Mouse (Mus musculus) lung, postnatal 10 days (tissue): ENCODE measurements around the gene Ube2d1.

Source experiments
- DNase-seq: peaks from one replicate; pipeline ENCODE4 v3.0.0; 2021

Gene Ube2d1

GRCm38 (mm10) chr10:71284511-71285125, 444 bp downstream of the Ube2d1 start:
- no peak for DNase-seq

- no peak for DNase-seq
Measured at GRCm38 (mm10) chr10:71284131-71284510, 941 bp downstream of the Ube2d1 start.

- no peak for DNase-seq
Measured at GRCm38 (mm10) chr10:71273008-71273739, 11.9 kb downstream of the Ube2d1 start.

- DNase-seq: no peak
Measured at GRCm38 (mm10) chr10:71267973-71268372, 17.1 kb downstream of the Ube2d1 start.

- DNase-seq: no peak
Measured at GRCm38 (mm10) chr10:71267511-71267910, 17.6 kb downstream of the Ube2d1 start.

GRCm38 (mm10) chr10:71265067-71265466, 20.0 kb downstream of the Ube2d1 start:
- DNase-seq: no peak

- DNase-seq: no peak
Measured at GRCm38 (mm10) chr10:71261637-71262036, 23.4 kb downstream of the Ube2d1 start.

GRCm38 (mm10) chr10:71258943-71259342, 26.1 kb downstream of the Ube2d1 start:
- DNase-seq: no peak

- no peak for DNase-seq
Measured at GRCm38 (mm10) chr10:71258516-71258915, 26.5 kb downstream of the Ube2d1 start.

GRCm38 (mm10) chr10:71253147-71253546, 31.9 kb downstream of the Ube2d1 start:
- no peak for DNase-seq

- no peak for DNase-seq
Measured at GRCm38 (mm10) chr10:71252421-71252820, 32.6 kb downstream of the Ube2d1 start.

GRCm38 (mm10) chr10:71251846-71252245, 33.2 kb downstream of the Ube2d1 start:
- no peak for DNase-seq

- DNase-seq: no peak
Measured at GRCm38 (mm10) chr10:71251256-71251655, 33.8 kb downstream of the Ube2d1 start.

- no peak for DNase-seq
Measured at GRCm38 (mm10) chr10:71250472-71250871, 34.6 kb downstream of the Ube2d1 start.

GRCm38 (mm10) chr10:71249086-71249880, 35.8 kb downstream of the Ube2d1 start:
- no peak for DNase-seq

- no peak for DNase-seq
Measured at GRCm38 (mm10) chr10:71246956-71247355, 38.1 kb downstream of the Ube2d1 start.

GRCm38 (mm10) chr10:71239479-71240120, 45.5 kb downstream of the Ube2d1 start:
- DNase-seq: peak; percentile 9

- DNase-seq: no peak
Measured at GRCm38 (mm10) chr10:71238240-71238554, 46.9 kb downstream of the Ube2d1 start, which contains the start of gene Tfam. TSS of gene Tfam (minus strand) at chr10:71238280.

- peak; percentile 97 for DNase-seq
Measured at GRCm38 (mm10) chr10:71237516-71238239, 47.4 kb downstream of the Ube2d1 start.

GRCm38 (mm10) chr10:71234071-71234470, 51.0 kb downstream of the Ube2d1 start:
- no peak for DNase-seq

GRCm38 (mm10) chr10:71225894-71226293, 59.2 kb downstream of the Ube2d1 start:
- DNase-seq: peak; percentile 86

- no peak for DNase-seq
Measured at GRCm38 (mm10) chr10:71223101-71223500, 62.0 kb downstream of the Ube2d1 start.

- no peak for DNase-seq
Measured at GRCm38 (mm10) chr10:71222639-71223038, 62.4 kb downstream of the Ube2d1 start.
